Mouse (Mus musculus) left cerebral cortex, adult 8-10 months (tissue): ENCODE data around the gene Clasp1. TPM values are rescaled to one million over a fixed set of nuclear protein-coding genes. Genes with fewer than 3 reads are reported as not detected.
"Not testable (repeated sequence)": the region's sequence is repeated elsewhere in the genome, so short reads cannot be mapped to it uniquely, and the experiment has no call there.

ENCODE experiments used
- DNase-seq, 2 experiments: peaks; one replicate each; pipeline ENCODE4 v3.0.0; 2022; ENCODE audit warnings: low spot score in 2 of 2
- total RNA-seq, 4 experiments: library from RNA; stranded (reverse); gene quantifications; 2 replicates each; pipeline ENCODE4 v1.2.4; 2022

The Clasp1 gene
- total RNA-seq, 4 experiments from 2014 or later, result 104 to 124 (median 113) TPM

DNA sequence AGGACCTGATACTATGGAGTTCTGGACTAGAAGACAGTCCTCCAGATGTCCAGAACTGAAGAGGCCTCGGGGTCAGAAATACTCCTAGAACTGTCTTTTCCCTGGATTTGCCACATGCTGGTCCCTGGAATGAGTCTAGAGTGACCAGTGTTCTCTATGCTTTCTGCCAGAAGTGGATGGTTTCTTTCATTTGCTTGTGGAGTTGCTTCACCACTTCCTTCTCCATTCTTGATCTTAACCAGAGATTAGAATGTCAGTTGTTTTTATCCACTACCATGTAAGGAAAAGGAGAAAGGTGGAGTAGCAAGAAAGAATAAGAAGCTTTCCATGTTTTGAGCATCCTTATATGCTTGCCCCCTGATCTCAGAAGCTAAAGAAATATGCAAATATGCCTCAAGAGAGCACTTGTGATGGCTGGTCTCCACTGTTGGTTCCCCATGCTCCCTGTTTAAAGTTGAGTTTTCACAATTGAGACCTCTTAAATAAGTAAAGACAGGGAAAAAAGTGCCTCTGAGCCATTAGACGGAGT, 191.4 kb downstream of the Clasp1 start:
- no peak for DNase-seq

DNA sequence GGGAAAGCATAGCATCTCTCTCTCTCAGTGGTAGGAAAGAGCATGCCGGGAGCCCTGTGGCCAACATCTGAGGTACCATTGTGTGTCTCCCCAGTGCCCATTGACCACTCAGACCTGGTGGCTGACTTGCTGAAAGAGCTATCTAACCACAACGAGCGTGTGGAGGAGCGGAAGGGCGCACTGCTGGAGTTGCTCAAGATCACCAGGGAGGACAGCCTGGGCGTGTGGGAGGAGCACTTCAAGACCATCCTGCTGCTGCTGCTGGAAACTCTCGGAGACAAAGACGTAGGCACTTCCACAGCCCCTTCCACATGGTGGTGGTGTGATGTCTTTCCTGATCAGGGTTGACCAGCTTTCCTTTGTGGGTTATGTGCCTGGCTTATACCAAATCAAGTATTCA, 192.3 kb downstream of the Clasp1 start:
- no peak for DNase-seq

DNA sequence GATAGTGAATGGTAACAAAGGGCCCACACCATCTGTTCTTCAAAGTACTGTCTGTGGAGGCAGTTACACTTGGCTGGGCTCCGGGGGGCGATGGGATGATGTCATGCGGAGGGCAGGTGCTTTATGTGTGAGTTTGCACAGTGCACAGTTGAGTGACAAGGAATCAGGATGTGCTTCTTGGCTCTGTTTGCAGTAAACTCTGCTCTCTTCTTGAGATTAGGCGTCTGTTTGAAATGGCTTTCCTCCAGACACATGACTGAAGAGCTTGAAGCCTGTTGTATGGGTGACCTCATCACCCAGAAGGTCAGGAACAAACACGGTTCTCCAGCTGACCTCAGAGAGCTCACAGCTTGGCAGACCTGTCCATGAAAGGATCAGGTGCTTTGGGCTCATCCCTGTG, 200.9 kb downstream of the Clasp1 start:
- no peak for DNase-seq

DNA sequence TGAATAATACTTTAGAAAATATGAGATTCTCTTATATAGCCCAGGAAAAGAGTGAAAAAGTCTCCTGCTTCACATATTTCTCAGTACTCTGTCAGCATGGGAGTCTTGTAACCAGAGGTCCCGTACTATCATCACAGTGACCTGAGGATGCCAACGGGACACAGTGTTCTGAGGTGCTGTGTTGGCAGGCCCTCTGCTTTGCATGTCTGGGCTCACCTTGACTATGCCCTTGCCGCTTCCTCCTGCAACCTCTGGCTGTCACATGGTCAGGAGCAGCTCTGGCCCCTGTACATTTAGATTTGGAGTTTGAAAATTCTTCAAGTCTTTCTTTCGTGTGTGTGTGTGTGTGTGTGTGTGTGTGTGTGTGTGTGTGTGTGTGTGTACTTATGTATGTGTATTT, 204.1 kb downstream of the Clasp1 start:
- no peak for DNase-seq

DNA sequence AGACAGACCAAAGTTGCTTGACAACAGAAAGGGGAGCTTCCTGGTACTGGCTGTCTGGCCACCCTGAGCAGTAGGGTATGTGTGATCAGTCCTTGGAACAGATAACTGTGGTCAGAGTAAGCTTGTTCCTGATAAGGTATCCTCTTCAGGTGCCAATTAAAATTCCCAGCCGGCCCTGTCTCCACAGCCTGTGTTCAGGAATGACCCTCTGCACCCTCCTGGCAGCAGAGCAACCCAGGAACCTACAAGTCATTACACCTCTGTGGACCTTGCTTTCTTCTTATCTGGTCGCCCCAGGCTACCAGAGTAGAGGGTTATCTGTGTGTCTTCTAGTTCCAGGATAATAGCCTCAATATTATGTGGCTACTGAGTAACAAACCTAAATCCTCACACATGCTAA, 206.5 kb downstream of the Clasp1 start:
- DNase-seq, result no peak

DNA sequence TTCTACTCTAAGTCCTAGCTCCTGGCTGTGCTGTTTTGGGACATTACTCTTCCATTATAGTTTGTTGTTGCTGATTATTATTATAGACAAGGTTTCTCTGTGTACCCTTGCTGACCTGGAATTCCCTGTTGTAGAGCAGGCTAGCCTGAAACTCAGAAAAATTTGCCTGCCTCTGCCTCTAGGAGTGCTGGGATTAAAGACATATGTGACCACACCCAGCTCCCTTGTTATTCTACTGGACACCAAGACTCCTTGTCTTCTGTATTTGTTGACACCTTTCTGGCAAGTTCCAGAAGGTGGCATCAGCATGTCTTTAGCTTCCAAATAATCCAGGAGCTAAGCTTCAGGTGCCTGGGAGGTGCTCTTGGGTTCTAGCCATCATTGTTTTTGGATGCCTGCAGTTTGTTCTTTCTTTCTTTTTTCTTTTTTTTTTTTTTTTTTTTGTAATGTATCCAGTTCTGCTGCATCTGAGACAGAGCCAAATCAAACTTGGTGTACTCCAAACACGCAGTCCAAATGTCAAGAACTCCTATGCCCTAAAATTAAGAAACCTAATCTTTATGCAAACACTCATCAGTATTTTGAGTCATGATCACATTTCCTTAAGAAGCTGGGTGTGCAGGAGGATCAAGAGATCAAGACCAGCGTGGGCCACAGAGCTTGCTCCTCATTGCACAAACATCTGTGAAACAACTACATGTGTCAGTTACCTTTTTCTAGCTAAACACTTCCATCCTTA, 208.8 kb downstream of the Clasp1 start:
- DNase-seq, result no peak

DNA sequence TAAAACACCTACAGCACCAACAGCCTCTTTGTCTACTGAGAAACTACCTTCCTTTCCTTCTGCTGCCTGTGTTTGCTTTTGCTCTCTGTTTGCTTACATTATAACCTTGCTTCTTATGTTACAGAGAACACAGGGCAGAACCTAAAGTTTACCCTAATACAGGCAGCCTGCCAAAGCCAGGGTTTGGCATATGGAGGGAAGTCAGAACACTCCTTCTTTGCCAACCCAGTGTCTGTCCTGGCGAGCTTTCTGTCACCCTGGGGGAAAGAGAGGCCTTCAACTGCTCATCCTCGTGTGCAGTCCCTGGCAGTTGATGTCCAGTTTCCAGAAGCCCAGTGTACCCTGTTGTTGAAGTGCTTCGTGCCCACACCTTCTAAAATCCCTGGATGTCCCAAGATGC, 209.5 kb downstream of the Clasp1 start:
- DNase-seq, result no peak

DNA sequence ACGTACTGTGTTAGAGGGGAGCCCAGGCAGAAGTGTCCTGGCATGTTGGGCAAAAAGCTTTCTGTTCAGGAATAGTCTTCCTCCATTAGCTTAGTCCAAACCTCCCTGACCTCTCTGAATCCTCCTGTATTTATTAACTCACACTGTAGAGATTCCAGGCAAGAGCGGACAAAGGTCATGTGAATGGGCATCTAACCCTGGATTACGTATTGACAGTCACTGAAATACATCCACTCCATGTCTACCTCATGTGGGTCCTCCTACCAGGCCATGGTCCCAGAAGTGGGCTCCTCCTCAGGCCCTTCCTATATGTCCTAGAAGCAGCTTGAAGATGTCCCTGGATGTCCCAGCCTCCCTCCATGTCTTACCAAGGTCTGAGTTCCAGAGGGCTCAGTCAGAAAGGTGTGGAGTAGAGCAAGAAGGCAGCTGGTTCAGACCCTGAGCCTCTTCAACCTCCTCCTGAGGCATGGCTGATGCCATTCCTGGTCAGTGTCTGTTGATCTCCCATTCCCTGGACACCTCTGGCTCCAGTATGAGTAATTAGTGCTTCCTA, 224.8 kb downstream of the Clasp1 start:
- DNase-seq, result no peak

DNA sequence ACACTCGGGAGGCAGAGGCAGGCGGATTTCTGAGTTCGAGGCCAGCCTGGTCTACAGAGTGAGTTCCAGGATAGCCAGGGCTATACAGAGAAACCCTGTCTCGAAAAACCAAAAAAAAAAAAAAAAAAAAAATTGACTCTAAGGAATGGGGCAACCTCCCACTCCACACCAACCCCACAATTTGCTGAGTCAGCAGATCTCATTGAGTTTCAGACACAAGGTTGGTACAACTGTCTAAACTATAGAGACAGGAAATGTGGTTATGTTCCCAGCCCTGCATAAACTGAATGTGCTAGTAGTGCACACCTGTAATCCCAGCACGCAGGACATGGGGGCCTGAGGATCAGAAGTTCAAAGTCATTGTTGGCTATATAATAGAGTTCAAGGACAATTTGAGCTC, 232.2 kb downstream of the Clasp1 start:
- DNase-seq, result not testable (repeated sequence)

DNA sequence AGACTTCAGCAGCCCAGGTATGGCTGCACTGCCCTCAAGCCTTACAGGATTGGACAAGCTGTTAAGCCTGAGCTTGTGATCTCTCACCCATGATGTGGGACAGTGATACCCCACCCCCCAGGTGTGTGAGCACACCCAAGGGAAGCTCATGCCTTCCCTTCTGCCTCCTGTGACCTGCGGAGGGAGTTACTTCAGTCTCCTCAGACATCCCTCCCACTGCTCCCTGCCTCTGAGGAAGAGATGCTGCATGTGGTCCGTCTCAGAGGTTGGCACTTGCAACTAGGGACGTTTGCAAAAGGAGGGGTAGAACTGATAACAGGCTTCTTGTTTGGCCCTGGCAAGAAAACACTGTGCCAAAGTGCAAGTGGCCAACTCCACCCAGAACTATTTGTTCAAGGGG, 234.0 kb downstream of the Clasp1 start:
- DNase-seq, result no peak

DNA sequence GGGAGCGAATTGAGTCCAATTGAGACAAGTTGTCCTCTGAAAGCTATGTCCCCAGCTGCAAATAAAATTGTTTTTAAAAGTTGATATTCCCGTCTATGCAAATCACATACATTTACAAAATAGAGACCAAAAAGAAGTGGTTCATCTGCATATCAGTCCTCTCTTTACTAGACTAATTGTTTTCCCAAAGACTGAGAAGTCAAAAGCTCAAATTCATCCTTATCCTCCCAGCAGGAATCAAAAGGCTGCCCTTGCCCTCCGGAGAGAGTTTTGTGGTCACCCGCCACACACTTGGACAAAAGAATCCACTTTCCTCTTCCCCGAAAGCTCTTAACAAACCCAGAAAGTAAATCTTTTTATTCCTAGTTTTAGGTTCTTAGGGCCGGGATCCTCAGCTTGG, 236.6 kb downstream of the Clasp1 start:
- no peak for DNase-seq

DNA sequence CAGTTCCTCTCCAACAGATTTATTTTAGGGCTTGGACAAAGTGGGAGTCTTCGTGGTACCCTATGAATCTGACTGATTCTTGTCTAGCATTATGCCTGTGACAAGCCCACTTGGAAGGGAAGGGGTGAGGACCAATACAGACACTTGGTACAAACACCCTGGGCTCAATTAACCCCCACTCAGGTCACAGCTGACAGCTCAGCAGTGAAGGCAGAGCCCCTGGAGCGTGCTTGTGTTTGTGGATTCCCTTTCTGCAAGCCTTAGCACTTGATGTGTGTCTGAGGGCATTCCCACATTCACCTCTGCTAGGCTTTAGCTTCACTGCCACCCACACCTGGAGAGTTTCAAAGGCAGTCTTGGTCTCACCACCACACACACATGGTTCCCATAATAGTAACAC, 237.1 kb downstream of the Clasp1 start:
- DNase-seq, result no peak

DNA sequence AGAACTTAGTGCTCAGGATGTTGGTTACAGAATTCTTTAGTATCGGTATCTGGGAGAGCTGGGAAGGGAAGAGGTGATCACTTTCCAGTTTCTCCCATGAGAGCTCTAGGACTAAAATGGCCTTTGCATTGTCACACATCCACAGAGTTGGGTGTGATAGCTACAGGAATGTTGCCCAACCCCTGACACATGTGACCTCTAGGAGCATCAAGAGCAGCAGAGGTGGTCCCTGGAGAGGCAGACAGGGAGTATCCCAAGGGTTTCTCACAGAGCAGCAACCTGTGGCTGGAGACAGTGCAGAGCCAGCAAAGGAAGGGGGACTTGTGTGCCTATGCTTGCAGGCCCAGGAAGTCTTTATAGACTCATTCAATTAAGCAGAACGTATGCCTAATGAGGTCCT, 237.6 kb downstream of the Clasp1 start:
- DNase-seq, result no peak

DNA sequence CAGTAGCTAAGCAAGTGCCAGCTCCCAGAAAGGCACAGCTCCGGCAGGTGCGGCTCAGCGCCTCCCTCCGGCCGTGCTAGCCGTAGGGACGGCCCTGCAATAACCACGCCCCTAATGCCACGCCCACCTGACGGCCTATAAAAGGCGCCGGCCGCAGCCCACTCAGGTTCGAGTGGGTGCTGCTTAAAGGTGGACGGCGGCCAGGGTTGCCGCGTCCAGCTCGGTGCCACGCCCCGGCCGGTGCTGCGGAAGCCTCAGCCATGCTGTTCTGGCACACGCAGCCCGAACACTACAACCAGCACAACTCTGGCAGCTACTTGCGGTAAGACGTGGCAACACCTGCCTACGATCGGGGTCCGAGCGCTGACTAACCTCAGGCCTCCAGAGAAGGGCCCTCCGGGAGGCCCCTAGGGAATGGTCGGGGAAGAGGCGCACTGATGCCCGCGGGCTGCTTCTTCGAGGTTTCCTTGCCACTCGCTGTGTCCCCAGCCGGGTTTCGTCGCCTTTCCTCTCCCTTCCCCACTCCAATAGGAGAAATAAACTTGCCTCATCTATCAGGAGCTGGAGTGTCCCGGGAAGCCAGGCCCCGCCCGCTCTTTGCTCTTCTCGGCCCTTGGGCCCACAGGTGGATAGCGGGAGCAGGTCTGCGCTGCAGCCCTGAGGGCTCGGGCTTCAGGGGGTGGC, 239.1 kb downstream of the Clasp1 start, which contains the start of gene Tfcp2l1:
TSS of gene Tfcp2l1 (plus strand) at position 165 of the 684 bp plus-strand sequence.
- DNase-seq, result no peak

DNA sequence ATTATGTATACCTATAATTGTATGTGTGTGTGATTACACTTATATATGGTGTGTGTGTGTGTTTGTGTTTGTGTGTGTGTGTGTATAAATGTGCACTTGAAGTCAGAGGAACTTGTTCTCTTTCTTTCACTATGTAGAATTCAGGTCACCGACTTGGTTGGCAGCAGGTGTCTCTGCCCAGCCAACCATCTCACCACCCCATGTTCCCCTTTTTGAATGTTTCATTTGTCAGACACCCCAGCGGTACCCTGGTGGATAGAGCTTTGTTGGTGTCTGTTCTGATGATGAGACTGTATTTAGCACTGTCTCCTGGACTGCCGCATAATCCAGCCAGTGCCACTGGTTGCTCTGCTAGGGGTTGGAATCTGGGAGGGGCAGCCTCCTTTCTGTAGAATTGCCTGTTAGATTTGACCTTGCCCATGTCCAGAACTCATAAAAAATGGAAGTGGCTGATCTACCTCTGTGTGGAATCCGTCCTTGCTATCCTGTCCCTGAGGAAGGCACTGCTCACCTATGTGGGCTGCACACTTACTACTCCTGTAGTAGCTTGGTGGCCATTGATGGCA, 244.6 kb downstream of the Clasp1 start:
- DNase-seq, result no peak

DNA sequence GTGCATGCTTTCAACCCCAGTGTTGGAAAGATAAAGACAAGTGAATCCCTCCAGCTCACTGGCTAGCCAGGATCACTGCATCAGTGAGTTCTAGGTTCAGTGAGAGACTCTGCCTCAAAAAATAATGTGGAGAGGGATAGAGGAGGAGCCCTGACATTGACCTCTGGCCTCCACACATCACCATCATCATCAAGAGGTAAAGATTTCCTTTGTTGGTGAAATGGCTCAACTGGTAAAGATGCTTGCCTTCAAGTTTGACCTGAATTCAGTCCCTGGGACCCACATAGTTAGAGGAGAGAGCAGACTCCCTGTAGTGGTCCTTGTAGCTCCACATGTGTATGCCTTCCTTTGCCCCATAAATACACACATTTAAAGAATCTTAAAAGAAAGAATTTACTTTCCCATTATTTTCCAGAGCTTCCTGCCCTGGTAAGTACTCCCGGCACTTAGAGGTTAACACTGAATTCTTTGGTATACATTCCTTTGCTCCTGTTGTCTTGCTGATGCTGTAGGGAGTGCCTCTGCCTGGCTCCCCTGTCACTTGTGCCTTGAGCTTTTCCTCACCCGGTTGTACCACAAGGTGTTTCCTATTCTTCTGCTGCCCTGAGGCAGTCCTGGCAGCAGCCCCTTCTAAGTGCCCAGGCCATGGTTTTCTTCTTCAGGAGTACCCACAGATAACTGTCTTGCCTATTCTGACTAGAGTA, 253.6 kb downstream of the Clasp1 start:
- DNase-seq, result no peak

DNA sequence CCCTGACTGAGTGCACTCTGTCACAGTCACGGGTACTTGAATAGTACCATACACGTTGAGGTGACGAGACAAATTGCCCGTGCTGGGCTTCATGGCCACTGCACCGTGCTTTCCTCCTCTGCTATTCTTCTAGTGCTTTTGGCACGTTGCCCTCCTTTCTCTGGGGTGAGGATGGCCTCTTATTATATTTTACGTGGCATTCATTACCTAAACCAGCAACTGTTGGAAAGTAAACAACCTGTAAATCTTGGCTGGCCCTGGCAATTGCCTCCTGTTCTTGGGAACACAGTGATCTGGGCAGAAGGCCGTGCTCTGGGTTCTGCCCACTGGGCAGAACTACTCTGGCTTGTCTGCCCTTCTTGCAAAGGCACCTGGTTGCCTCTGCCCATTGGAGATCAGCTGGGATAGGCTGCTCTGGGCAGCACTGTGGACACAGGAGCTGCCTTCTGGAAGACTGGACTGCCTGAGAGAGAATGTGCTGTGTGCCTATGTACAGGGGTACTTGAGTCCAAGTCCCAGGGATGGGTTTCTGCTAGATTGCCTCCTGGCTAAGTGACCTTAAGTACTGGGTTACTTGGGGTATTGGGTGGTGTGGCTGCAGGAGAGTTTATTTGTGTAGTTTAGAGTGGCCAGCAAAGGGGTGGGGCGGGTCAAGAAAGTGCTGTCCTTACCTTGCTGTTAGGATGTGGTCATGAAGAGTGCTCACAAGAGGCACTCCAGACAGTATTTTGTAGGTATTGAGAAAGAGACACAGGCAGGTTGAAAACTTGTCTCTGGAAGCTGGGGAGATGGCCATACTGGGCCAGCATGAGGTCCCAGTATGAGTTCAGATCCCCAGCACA, 254.5 kb downstream of the Clasp1 start:
- DNase-seq, result no peak

DNA sequence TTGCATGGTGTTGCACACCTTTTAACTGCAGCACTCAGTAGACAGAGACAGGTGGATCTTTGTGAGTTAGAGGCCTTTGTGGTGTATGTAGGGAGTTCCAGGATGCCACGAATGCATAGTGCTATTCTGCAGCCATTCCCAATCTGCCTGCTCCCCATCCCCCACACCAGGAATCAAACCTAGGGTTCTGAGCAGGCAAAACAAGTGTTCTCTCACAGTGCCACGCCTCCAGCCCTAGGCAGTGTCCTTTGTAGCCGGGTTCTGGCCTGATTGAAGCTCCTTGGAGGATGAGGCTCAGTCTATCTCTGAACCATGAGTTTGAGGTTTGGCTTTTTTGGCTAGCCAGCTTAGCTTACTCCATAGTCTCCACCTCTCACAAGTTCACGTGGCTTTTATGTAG, 256.8 kb downstream of the Clasp1 start:
- no peak for DNase-seq

DNA sequence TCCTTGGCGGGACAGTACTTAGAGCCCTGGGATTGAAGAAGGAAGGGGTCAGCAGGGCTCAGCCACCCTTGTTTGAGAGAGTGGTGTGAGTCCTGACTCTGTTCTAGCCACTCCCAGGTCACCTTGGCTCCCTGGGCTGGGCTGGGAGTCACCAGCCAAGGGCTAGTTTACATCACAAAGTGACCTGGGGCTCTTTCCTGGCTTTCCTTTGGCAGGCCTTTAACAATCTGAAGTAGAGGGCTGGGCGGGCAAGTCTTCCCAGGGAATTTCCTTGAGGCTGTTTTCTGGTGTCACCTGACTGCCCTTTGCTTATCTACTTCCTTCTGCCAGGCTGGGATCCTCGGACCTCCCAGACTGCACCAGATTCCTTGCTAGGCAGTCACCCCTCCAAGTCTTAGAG, 259.2 kb downstream of the Clasp1 start:
- DNase-seq, result no peak

DNA sequence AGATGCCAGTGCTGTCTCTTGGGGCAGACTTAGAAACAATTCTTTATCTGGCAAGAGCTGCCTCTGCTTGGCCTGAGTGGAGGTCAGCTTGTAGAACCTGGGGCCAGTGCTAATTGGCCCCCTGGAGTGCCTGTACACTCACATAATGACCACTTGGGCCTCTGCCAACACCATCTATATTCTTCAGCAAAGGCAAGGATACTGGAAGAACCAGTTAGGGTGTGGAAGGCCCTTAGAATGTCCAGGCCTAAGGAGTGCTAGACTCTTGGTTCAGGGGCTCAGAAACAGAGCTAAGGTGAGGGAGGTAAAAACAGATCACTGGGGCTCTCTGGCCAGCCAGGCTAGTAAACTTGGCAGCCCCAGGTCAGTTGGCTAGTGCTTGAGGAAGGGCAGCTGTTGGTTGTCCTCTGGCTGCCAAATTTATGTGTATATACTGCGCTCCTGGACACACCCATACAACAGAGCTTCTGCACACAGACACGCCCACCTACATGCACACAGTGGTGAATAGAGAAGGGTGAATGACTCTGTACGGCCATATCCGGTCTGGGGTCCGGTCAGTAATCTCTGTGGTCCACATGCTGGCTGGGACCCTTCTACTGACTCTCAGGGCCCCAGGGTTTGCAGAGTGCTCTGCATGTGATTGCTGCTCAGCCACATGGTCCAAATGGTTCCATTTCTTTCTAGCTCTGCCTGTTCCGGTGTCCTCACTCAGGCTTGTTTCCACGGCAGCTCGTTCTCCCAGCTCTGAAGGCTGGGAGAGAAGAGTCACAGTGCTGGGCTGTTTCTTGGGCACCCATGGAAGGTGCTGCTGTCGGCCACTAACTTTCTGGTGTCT, 261.3 kb downstream of the Clasp1 start:
- no peak for DNase-seq
